Mouse (Mus musculus) myocyte (in vitro differentiated cells): ENCODE results near the gene Tmem144.

Source experiments
- CEBPB ChIP-seq: IDR thresholded peaks from 2 replicates; pipeline ENCODE4 v1.6.1; 2011; ENCODE audit warnings: mild to moderate bottlenecking, moderate library complexity; ENCODE audit not compliant: poor library complexity, insufficient read depth, severe bottlenecking
- E2F4 ChIP-seq: IDR thresholded peaks from one replicate; pipeline ENCODE4 v1.6.1; 2011; ENCODE audit warnings: mild to moderate bottlenecking, control low read depth, moderate library complexity; ENCODE audit not compliant: insufficient read depth
- MAX ChIP-seq: IDR thresholded peaks from one replicate; pipeline ENCODE4 v1.6.1; 2011; ENCODE audit warnings: low read depth, mild to moderate bottlenecking, control low read depth
- MYOD1 ChIP-seq, 3 experiments: IDR thresholded peaks; one replicate each; pipeline ENCODE4 v1.6.1; 2011; ENCODE audit warnings: control low read depth in 2 of 3, low read depth in 2 of 3, mild to moderate bottlenecking in 2 of 3, moderate library complexity in 1 of 3; ENCODE audit not compliant: insufficient read length in 2 of 3, control insufficient read depth in 1 of 3
- POLR2A ChIP-seq: IDR thresholded peaks from one replicate; pipeline ENCODE4 v1.6.1; 2011; ENCODE audit warnings: low read depth, mild to moderate bottlenecking, control low read depth, moderate library complexity; ENCODE audit not compliant: insufficient read length
- REST ChIP-seq: IDR thresholded peaks from one replicate; pipeline ENCODE4 v1.6.1; 2011; ENCODE audit warnings: mild to moderate bottlenecking, control low read depth, moderate library complexity; ENCODE audit not compliant: insufficient read depth, insufficient read length
- TCF12 ChIP-seq: IDR thresholded peaks from one replicate; pipeline ENCODE4 v1.6.1; 2011; ENCODE audit warnings: mild to moderate bottlenecking, control low read depth; ENCODE audit not compliant: poor library complexity, insufficient read depth, severe bottlenecking
- TCF3 ChIP-seq: IDR thresholded peaks from one replicate; pipeline ENCODE4 v1.6.1; 2011; ENCODE audit warnings: low read depth, control low read depth; ENCODE audit not compliant: insufficient read length
- USF1 ChIP-seq: IDR thresholded peaks from one replicate; pipeline ENCODE4 v1.6.1; 2011; ENCODE audit warnings: low read depth, mild to moderate bottlenecking, control low read depth, moderate library complexity

DNA sequence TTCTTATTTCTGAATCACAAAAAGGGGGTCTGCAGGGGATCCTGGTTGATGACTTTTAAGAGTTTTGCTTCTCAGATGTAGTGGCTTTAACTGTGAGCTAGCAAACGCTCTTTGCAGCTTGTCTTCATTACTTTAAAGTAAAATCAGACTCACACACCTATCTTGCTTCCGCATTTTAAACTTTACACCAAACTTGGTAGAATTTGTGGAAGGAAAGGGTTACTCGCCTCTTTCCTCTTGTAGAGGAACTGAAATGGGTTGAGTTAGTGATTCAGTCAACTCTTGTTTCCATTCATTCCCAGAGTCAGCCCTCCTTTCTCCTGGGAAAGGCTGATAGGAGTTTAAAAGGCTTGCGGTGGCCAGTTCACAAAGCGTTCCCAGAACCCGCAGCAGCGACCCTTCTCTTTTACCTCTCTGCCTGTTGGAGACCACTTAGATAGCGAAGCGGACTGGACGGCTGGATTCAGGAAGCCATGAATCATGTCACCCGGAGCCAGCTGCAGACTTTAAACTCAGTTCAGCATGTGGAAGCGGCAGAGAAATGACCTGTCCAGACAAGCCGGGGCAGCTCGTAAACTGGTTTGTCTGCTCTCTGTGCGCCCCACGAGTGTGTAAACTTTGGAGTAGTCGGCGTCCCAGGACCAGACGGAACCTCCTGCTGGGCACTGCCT is 33.2 kb upstream of the Tmem144 start:
- TF ChIP-seq POLR2A (no peak), REST (no peak), MAX (no peak), CEBPB (no peak), TCF12 (no peak), TCF3 (no peak), USF1 (no peak), MYOD1 (IDR thresholded peaks at IDR 0.05; ENCODE audit: control insufficient read depth in 1 of 3, insufficient read length in 2 of 3, low read depth in 2 of 3) (peak in 1 of 3 experiments; percentile 11), E2F4 (no peak)
